Mouse (Mus musculus): ENCODE data around the gene Tsc22d2.
"Not testable (repeated sequence)": the region's sequence is repeated elsewhere in the genome, so short reads cannot be mapped to it uniquely, and the experiment has no call there.

Tsc22d2 gene

GRCm38 (mm10) chr3:58428861-58429260 is 14.3 kb downstream of the Tsc22d2 start:
- no peak for DNase-seq (ENCODE audit: low read depth, low spot score)

GRCm38 (mm10) chr3:58434414-58434813 is 19.9 kb downstream of the Tsc22d2 start:
- no peak for DNase-seq (ENCODE audit: low read depth, low spot score)

- DNase-seq (ENCODE audit: low read depth, low spot score), result peak; percentile 49
Measured at GRCm38 (mm10) chr3:58448230-58448629, 33.7 kb downstream of the Tsc22d2 start.

- DNase-seq (ENCODE audit: low read depth, low spot score), result no peak
Measured at GRCm38 (mm10) chr3:58449487-58449886, 35.0 kb downstream of the Tsc22d2 start.

- DNase-seq (ENCODE audit: low read depth, low spot score), result peak; percentile 74
Measured at GRCm38 (mm10) chr3:58454414-58455205, 40.1 kb downstream of the Tsc22d2 start.

- DNase-seq (ENCODE audit: low read depth, low spot score), result no peak
Measured at GRCm38 (mm10) chr3:58455255-58455654, 40.7 kb downstream of the Tsc22d2 start.

GRCm38 (mm10) chr3:58469655-58470437 is 55.3 kb downstream of the Tsc22d2 start:
- DNase-seq (ENCODE audit: low read depth, low spot score), result no peak

- not testable (repeated sequence) for DNase-seq (ENCODE audit: low read depth, low spot score)
Measured at GRCm38 (mm10) chr3:58475298-58475697, 60.8 kb downstream of the Tsc22d2 start.

GRCm38 (mm10) chr3:58478755-58479455 is 64.4 kb downstream of the Tsc22d2 start:
- no peak for DNase-seq (ENCODE audit: low read depth, low spot score)

- peak; percentile 40 for DNase-seq (ENCODE audit: low read depth, low spot score)
Measured at GRCm38 (mm10) chr3:58485883-58486282, 71.4 kb downstream of the Tsc22d2 start.

GRCm38 (mm10) chr3:58487121-58487520 is 72.6 kb downstream of the Tsc22d2 start:
- no peak for DNase-seq (ENCODE audit: low read depth, low spot score)

- DNase-seq (ENCODE audit: low read depth, low spot score), result no peak
Measured at GRCm38 (mm10) chr3:58487999-58488775, 73.7 kb downstream of the Tsc22d2 start.

- no peak for DNase-seq (ENCODE audit: low read depth, low spot score)
Measured at GRCm38 (mm10) chr3:58490787-58491186, 76.3 kb downstream of the Tsc22d2 start.

GRCm38 (mm10) chr3:58493621-58494020 is 79.1 kb downstream of the Tsc22d2 start:
- no peak for DNase-seq (ENCODE audit: low read depth, low spot score)

GRCm38 (mm10) chr3:58501961-58502360 is 87.4 kb downstream of the Tsc22d2 start:
- no peak for DNase-seq (ENCODE audit: low read depth, low spot score)

GRCm38 (mm10) chr3:58503720-58504333 is 89.3 kb downstream of the Tsc22d2 start:
- no peak for DNase-seq (ENCODE audit: low read depth, low spot score)

- DNase-seq (ENCODE audit: low read depth, low spot score), result no peak
Measured at GRCm38 (mm10) chr3:58504676-58505075, 90.2 kb downstream of the Tsc22d2 start.

- no peak for DNase-seq (ENCODE audit: low read depth, low spot score)
Measured at GRCm38 (mm10) chr3:58508020-58508750, 93.7 kb downstream of the Tsc22d2 start.

GRCm38 (mm10) chr3:58511581-58511980 is 97.1 kb downstream of the Tsc22d2 start:
- no peak for DNase-seq (ENCODE audit: low read depth, low spot score)

- DNase-seq (ENCODE audit: low read depth, low spot score), result no peak
Measured at GRCm38 (mm10) chr3:58512740-58513139, 98.2 kb downstream of the Tsc22d2 start.
